Mouse (Mus musculus): ENCODE results near the gene Naa25.

GRCm38 (mm10) chr5:121472411-121472810, 74.7 kb downstream of the Naa25 start:
- TF ChIP-seq CTCF (IDR thresholded peaks at IDR 0.05; ENCODE audit: borderline replicate concordance, control insufficient read depth, extremely low read depth, insufficient read depth, low read length, poor library complexity) (no peak), POLR2A (IDR thresholded peaks at IDR 0.05; ENCODE audit: control insufficient read depth, extremely low read depth, insufficient read depth, low read length, poor library complexity) (no peak)
